Mouse (Mus musculus) heart, postnatal 0 days (tissue): ENCODE results near the gene Metrn.

Source experiments
- CTCF ChIP-seq: IDR thresholded peaks from 2 replicates; pipeline ENCODE4 v1.5.1; 2016; ENCODE audit warnings: antibody characterized with exemption, control low read depth, low read depth
- EP300 ChIP-seq: IDR thresholded peaks from 2 replicates; pipeline ENCODE4 v1.6.1; 2016; ENCODE audit warnings: antibody characterized with exemption, low read depth

- TF ChIP-seq EP300 = no peak
- no peak for TF ChIP-seq CTCF
Observed at GRCm38 (mm10) chr17:25830200-25830753, 33.3 kb upstream of the Metrn start.
